Comparison of ENCODE assay signal across 26 mouse cellular contexts in the genomic region with DNA sequence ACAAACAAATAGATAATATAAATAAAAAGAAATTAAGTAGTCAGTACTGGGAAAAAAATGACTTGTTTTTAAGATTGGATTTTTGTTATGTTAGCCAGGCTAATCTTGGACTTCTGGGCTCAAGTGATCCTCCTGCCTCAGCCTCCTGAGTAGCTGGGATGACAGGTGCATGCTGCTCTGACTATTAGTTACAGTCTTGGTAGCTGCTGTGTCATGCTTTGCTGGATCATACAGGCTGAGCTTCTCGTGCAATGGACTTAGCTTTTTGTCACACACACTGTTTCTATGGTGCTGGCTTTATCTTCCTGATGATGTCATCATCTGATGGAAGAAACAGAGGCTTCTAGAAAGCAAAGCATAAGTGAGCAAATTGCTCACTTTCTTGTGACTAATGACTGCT.
DNase-seq lines count a peak whose midpoint lies in the region; ATAC-seq and TF ChIP-seq lines count a peak whose summit lies in the region.
"Had no signal": no experiment of that assay in that cellular context is flagged by ENCODE, and none has a peak within 500 bp of the region (broad histone marks: within the 10 kb centered on the region; RNA-seq: fewer than 3 reads in every experiment).

No protein-coding gene starts in this region.

- H3K4me1 ChIP-seq in MEL (ENCODE audit: control insufficient read depth in 1 of 2, insufficient read depth in 2 of 2, low read length in 2 of 2) = no peaks in the 10 kb centered on the region
- no peaks in the 10 kb centered on the region for H3K4me1 ChIP-seq in hindbrain, embryonic 16.5 days (ENCODE audit: control insufficient read depth, insufficient read depth, low read depth, low read length)

- ATAC-seq in erythroblast, adult 5-6 weeks (replicated peaks; ENCODE audit: low FRiP score, poor library complexity, severe bottlenecking) = peak; percentile 53; the same call in 1 of the 2 replicates
- ATAC-seq in megakaryocyte-erythroid progenitor cell, adult 5-6 weeks (replicated peaks; ENCODE audit: low FRiP score, low TSS enrichment, poor library complexity, severe bottlenecking) = peak; percentile 77
- ATAC-seq in hindbrain, embryonic 16.5 days = no peak
- ATAC-seq: activated CD4-positive, CD25-positive, alpha-beta regulatory T cell, adult 4 months; forebrain, embryonic 14.5 days; forebrain, postnatal 0 days; hindbrain, postnatal 0 days; inflammation-experienced regulatory T-cells, adult 6 months had no signal

- H3K36me3 ChIP-seq in MEL (ENCODE audit: control insufficient read depth in 1 of 2, insufficient read depth in 2 of 2, low read length in 2 of 2) = no peaks in the 10 kb centered on the region
- H3K36me3 ChIP-seq in hindbrain, embryonic 16.5 days (ENCODE audit: control insufficient read depth, insufficient read depth, low read length) = no peaks in the 10 kb centered on the region
- H3K36me3 ChIP-seq: G1E; hindbrain, embryonic 10.5 days; hindbrain, embryonic 13.5 days had no signal

- H3K4me3 ChIP-seq in MEL (ENCODE audit: control insufficient read depth in 1 of 2, insufficient read depth in 1 of 2, low read depth in 2 of 2, low read length in 2 of 2) = no peak overlapping the region
- no peak overlapping the region for H3K4me3 ChIP-seq in hindbrain, embryonic 16.5 days (ENCODE audit: low read length)
- H3K4me3 ChIP-seq: heart, adult 2 months; hindbrain, embryonic 10.5 days; hindbrain, embryonic 13.5 days had no signal

- no peak overlapping the region for H3K9ac ChIP-seq in MEL (ENCODE audit: control insufficient read depth, low read depth, low read length, poor library complexity, severe bottlenecking)
- H3K9ac ChIP-seq in hindbrain, embryonic 16.5 days (ENCODE audit: low read depth, low read length) = no peak overlapping the region
- H3K9ac ChIP-seq: forebrain, postnatal 0 days; hindbrain, embryonic 13.5 days had no signal

- H3K9me3 ChIP-seq in MEL (replicated peaks; ENCODE audit: insufficient read depth, low read length) = no peaks in the 10 kb centered on the region
- H3K9me3 ChIP-seq in hindbrain, embryonic 16.5 days (ENCODE audit: control insufficient read depth, low read length) = no peaks in the 10 kb centered on the region
- H3K9me3 ChIP-seq: G1E; hindbrain, embryonic 10.5 days; hindbrain, embryonic 13.5 days had no signal

- H3K27me3 ChIP-seq in MEL (ENCODE audit: control insufficient read depth in 1 of 2, insufficient read depth in 2 of 2, low read length in 2 of 2) = no peaks in the 10 kb centered on the region
- no peaks in the 10 kb centered on the region for H3K27me3 ChIP-seq in hindbrain, embryonic 16.5 days (replicated peaks; ENCODE audit: control insufficient read depth, insufficient read depth, low read length)
- H3K27me3 ChIP-seq: CH12.LX; hindbrain, embryonic 13.5 days had no signal

- no peak for TF ChIP-seq CTCF in MEL (IDR thresholded peaks at IDR 0.05 in 2 of 3, conservative IDR thresholded peaks at IDR 0.05 in 1 of 3; ENCODE audit: control insufficient read depth in 1 of 3, insufficient read depth in 1 of 3, low read depth in 2 of 3, low read length in 3 of 3, poor library complexity in 1 of 3, severe bottlenecking in 1 of 3)

- H3K27ac ChIP-seq in MEL (ENCODE audit: control insufficient read depth, low read depth, low read length) = no peak overlapping the region
- H3K27ac ChIP-seq in hindbrain, embryonic 16.5 days (ENCODE audit: low read depth, low read length) = no peak overlapping the region
- H3K27ac ChIP-seq: heart, adult 2 months; hindbrain, embryonic 10.5 days; hindbrain, embryonic 13.5 days; hindbrain, postnatal 0 days had no signal

- no peak for TF ChIP-seq POLR2A in MEL (IDR thresholded peaks at IDR 0.05; ENCODE audit: control insufficient read depth in 1 of 2, insufficient read depth in 1 of 2, low read depth in 1 of 2, low read length in 2 of 2, poor library complexity in 1 of 2)

- 67% methylated on average over 1 of the region's 1 CpGs for WGBS in hindbrain, embryonic 16.5 days

- no peak overlapping the region for H3K4me2 ChIP-seq in hindbrain, embryonic 16.5 days (ENCODE audit: low read length)
- H3K4me2 ChIP-seq: heart, embryonic 11.5 days; hindbrain, embryonic 13.5 days had no signal

- no peaks in the 10 kb centered on the region for H3K79me2 ChIP-seq in MEL (ENCODE audit: control insufficient read depth, insufficient read depth, low read length, poor library complexity)

- no peak for TF ChIP-seq EP300 in MEL (IDR thresholded peaks at IDR 0.05; ENCODE audit: low read depth in 1 of 2, low read length in 2 of 2)

- TF ChIP-seq RAD21 in MEL (IDR thresholded peaks at IDR 0.05; ENCODE audit: low read depth, low read length) = no peak

- DNase-seq in 416B (ENCODE audit: low read depth) (peak; percentile 71), MEL (ENCODE audit: low read depth, low spot score) (peak; percentile 18)
- DNase-seq in thymus, postnatal 36 days = no peak
- no peak for DNase-seq in thymus, postnatal 0 days (ENCODE audit: low spot score)
- DNase-seq: adrenal gland, adult 8-10 months; adrenal gland, postnatal 25 days; cerebellum, adult 11-12 months; cerebellum, adult 8-10 months; cerebellum, postnatal 10 days; cerebellum, postnatal 36 days; forebrain, postnatal 0 days; gastrocnemius, postnatal 25 days; heart, adult 2 months; kidney, adult 11 months had no signal

TF ChIP-seq in MEL, 35 proteins besides CTCF, POLR2A, EP300 and RAD21:
- TF ChIP-seq E2F4 (IDR thresholded peaks at IDR 0.05; ENCODE audit: borderline replicate concordance, low read depth, low read length) (no peak), RCOR1 (IDR thresholded peaks at IDR 0.05; ENCODE audit: low read depth, low read length) (no peak), MYB (IDR thresholded peaks at IDR 0.05; ENCODE audit: low read depth, low read length) (no peak), MAZ (IDR thresholded peaks at IDR 0.05; ENCODE audit: low read depth, low read length) (no peak), POLR2AphosphoS2 (IDR thresholded peaks at IDR 0.05; ENCODE audit: low read length) (no peak), CHD1 (IDR thresholded peaks at IDR 0.05; ENCODE audit: low read depth, low read length) (no peak), TAL1 (IDR thresholded peaks at IDR 0.05; ENCODE audit: low read length) (no peak), BHLHE40 (IDR thresholded peaks at IDR 0.05; ENCODE audit: borderline replicate concordance, low read depth, low read length) (no peak), GATA1 (IDR thresholded peaks at IDR 0.05; ENCODE audit: low read depth, low read length) (no peak)

Comparison
In these comparisons a context has a peak if more than half of its experiments do, and no peak if none do; other contexts are left out.
1. DNase-seq: peak in 416B (single experiment) and MEL (single experiment); none in thymus, postnatal 36 days (0 of 2) and thymus, postnatal 0 days (single experiment).